Mouse (Mus musculus): ENCODE results near the gene Lzts2. TPM values are rescaled to one million over a fixed set of nuclear protein-coding genes. Genes with fewer than 3 reads are reported as not detected.
A peak's percentile ranks its signal among the peaks of the same experiment; 100 is the strongest.

The Lzts2 gene
- polyA plus RNA-seq, 1 experiment from 2014 or later = 6.8 TPM

- peaks cover 35% of the 10 kb centered on the region for H3K36me3 ChIP-seq (replicated peaks)
- peaks cover 35% of the 10 kb centered on the region for H3K4me1 ChIP-seq (replicated peaks)
- ATAC-seq (ENCODE audit: insufficient read depth) = no peak
- WGBS (ENCODE audit: insufficient replicate concordance) = 80% methylated on average over 7 of the region's 7 CpGs
- no peak overlapping the region for H3K4me3 ChIP-seq (replicated peaks)
- H3K4me2 ChIP-seq = no peak overlapping the region
- no peak overlapping the region for H3K27ac ChIP-seq (replicated peaks)
- no peaks in the 10 kb centered on the region; the same call in 1 of the 2 replicates for H3K27me3 ChIP-seq
- no peaks in the 10 kb centered on the region for H3K9me3 ChIP-seq (replicated peaks)
- no peak overlapping the region for H3K9ac ChIP-seq
Measured at GRCm38 (mm10) chr19:45003740-45004516, 10.3 kb upstream of the Lzts2 start.

- 6% methylated on average over 16 of the region's 16 CpGs for WGBS (ENCODE audit: insufficient replicate concordance)
- peak within 1 kb of the TSS; percentile 95 for H3K4me2 ChIP-seq
- ATAC-seq (ENCODE audit: insufficient read depth) = peak; percentile 18; the same call in 1 of the 2 replicates
Measured at GRCm38 (mm10) chr19:45005444-45005843, 8.8 kb upstream of the Lzts2 start, which contains the start of gene Twnk. Twnk (plus strand) TSS chr19:45005663.

GRCm38 (mm10) chr19:45005957-45006712, 8.1 kb upstream of the Lzts2 start, which contains the start of gene Mrpl43:
Mrpl43 (minus strand) TSS chr19:45006442.
- peaks cover 46% of the 10 kb centered on the region for H3K36me3 ChIP-seq (replicated peaks)
- H3K27ac ChIP-seq (replicated peaks) = peak within 1 kb of the TSS; percentile 79
- H3K4me2 ChIP-seq = peak within 1 kb of the TSS; percentile 95
- WGBS (ENCODE audit: insufficient replicate concordance) = under 1% methylated on average over 82 of the region's 82 CpGs
- ATAC-seq (ENCODE audit: insufficient read depth) = peak; percentile 84
- peak within 1 kb of the TSS; percentile 80 for H3K4me3 ChIP-seq (replicated peaks)
- H3K4me1 ChIP-seq (replicated peaks) = peaks cover 35% of the 10 kb centered on the region
- H3K27me3 ChIP-seq = no peaks in the 10 kb centered on the region
- H3K9me3 ChIP-seq (replicated peaks) = no peaks in the 10 kb centered on the region
- peak within 1 kb of the TSS; percentile 75 for H3K9ac ChIP-seq

More at GRCm38 (mm10) chr19:45005444-45005843, 8.8 kb upstream of the Lzts2 start, which contains the start of gene Twnk:
- H3K4me3 ChIP-seq (replicated peaks) = peak within 1 kb of the TSS; percentile 80
- H3K4me1 ChIP-seq (replicated peaks) = peaks cover 35% of the 10 kb centered on the region
- H3K27ac ChIP-seq (replicated peaks) = peak within 1 kb of the TSS; percentile 79
- H3K9ac ChIP-seq = peak within 1 kb of the TSS; percentile 75
- no peaks in the 10 kb centered on the region; the same call in 1 of the 2 replicates for H3K27me3 ChIP-seq
- H3K36me3 ChIP-seq (replicated peaks) = peaks cover 44% of the 10 kb centered on the region
- H3K9me3 ChIP-seq (replicated peaks) = no peaks in the 10 kb centered on the region

GRCm38 (mm10) chr19:45007021-45007420, 7.2 kb upstream of the Lzts2 start:
- no peaks in the 10 kb centered on the region for H3K9me3 ChIP-seq (replicated peaks)
- H3K27ac ChIP-seq (replicated peaks) = peak overlapping the region; percentile 79
- peak overlapping the region; percentile 75 for H3K9ac ChIP-seq
- ATAC-seq (ENCODE audit: insufficient read depth) = no peak
- peaks cover 35% of the 10 kb centered on the region for H3K4me1 ChIP-seq (replicated peaks)
- no peaks in the 10 kb centered on the region for H3K27me3 ChIP-seq
- peak overlapping the region; percentile 95 for H3K4me2 ChIP-seq
- H3K36me3 ChIP-seq (replicated peaks) = peaks cover 52% of the 10 kb centered on the region
- peak overlapping the region; percentile 80 for H3K4me3 ChIP-seq (replicated peaks)
- 26% methylated on average over 17 of the region's 17 CpGs for WGBS (ENCODE audit: insufficient replicate concordance)

- Histone ChIP-seq H3K9ac (peak overlapping the region; percentile 75), H3K27ac (replicated peaks) (peak overlapping the region; percentile 79), H3K27me3 (no peaks in the 10 kb centered on the region)
Measured at GRCm38 (mm10) chr19:45007425-45008191, 6.6 kb upstream of the Lzts2 start.

GRCm38 (mm10) chr19:45010646-45011045, 3.6 kb upstream of the Lzts2 start:
- Histone ChIP-seq H3K27me3 (peaks cover 5% of the 10 kb centered on the region; the same call in 1 of the 2 replicates), H3K27ac (replicated peaks) (no peak overlapping the region), H3K9ac (no peak overlapping the region), H3K4me2 (no peak overlapping the region), H3K9me3 (replicated peaks) (no peaks in the 10 kb centered on the region), H3K36me3 (replicated peaks) (peaks cover 36% of the 10 kb centered on the region), H3K4me1 (replicated peaks) (peaks cover 49% of the 10 kb centered on the region), H3K4me3 (replicated peaks) (no peak overlapping the region)
- whole genome bisulfite sequencing (ENCODE audit: insufficient replicate concordance) = 71% methylated on average over 4 of the region's 4 CpGs
- ATAC-seq (ENCODE audit: insufficient read depth) = no peak

More at GRCm38 (mm10) chr19:45007425-45008191, 6.6 kb upstream of the Lzts2 start:
- 65% methylated on average over 20 of the region's 20 CpGs for WGBS (ENCODE audit: insufficient replicate concordance)
- peaks cover 35% of the 10 kb centered on the region for H3K4me1 ChIP-seq (replicated peaks)
- no peaks in the 10 kb centered on the region for H3K9me3 ChIP-seq (replicated peaks)
- peaks cover 57% of the 10 kb centered on the region for H3K36me3 ChIP-seq (replicated peaks)
- H3K4me3 ChIP-seq (replicated peaks) = peak overlapping the region; percentile 80
- peak overlapping the region; percentile 95 for H3K4me2 ChIP-seq
- ATAC-seq (ENCODE audit: insufficient read depth) = no peak

- peaks cover 55% of the 10 kb centered on the region for H3K4me1 ChIP-seq (replicated peaks)
Measured at GRCm38 (mm10) chr19:45012219-45012618, 2.0 kb upstream of the Lzts2 start.

GRCm38 (mm10) chr19:45012636-45013035, 1.6 kb upstream of the Lzts2 start:
- WGBS (ENCODE audit: insufficient replicate concordance) = 52% methylated on average over 6 of the region's 6 CpGs
- Histone ChIP-seq H3K9me3 (replicated peaks) (no peaks in the 10 kb centered on the region), H3K27ac (replicated peaks) (no peak overlapping the region)

More at GRCm38 (mm10) chr19:45012219-45012618, 2.0 kb upstream of the Lzts2 start:
- WGBS (ENCODE audit: insufficient replicate concordance) = 78% methylated on average over 8 of the region's 8 CpGs
- H3K4me3 ChIP-seq (replicated peaks) = no peak overlapping the region
- peaks cover 36% of the 10 kb centered on the region for H3K36me3 ChIP-seq (replicated peaks)
- no peak overlapping the region for H3K4me2 ChIP-seq
- H3K9me3 ChIP-seq (replicated peaks) = no peaks in the 10 kb centered on the region
- H3K27me3 ChIP-seq = peaks cover 20% of the 10 kb centered on the region
- ATAC-seq (ENCODE audit: insufficient read depth) = no peak
- no peak overlapping the region for H3K27ac ChIP-seq (replicated peaks)
- H3K9ac ChIP-seq = no peak overlapping the region

GRCm38 (mm10) chr19:45013581-45014225, 511 bp upstream of the Lzts2 start:
- Histone ChIP-seq H3K9me3 (replicated peaks) (no peaks in the 10 kb centered on the region), H3K27ac (replicated peaks) (peak overlapping the region; percentile 70), H3K9ac (no peak overlapping the region), H3K4me2 (peak overlapping the region; percentile 94), H3K36me3 (replicated peaks) (peaks cover 29% of the 10 kb centered on the region), H3K4me3 (replicated peaks) (no peak overlapping the region), H3K27me3 (peaks cover 32% of the 10 kb centered on the region), H3K4me1 (replicated peaks) (peaks cover 53% of the 10 kb centered on the region)
- ATAC-seq (ENCODE audit: insufficient read depth) = no peak
- 38% methylated on average over 6 of the region's 6 CpGs for WGBS (ENCODE audit: insufficient replicate concordance)

More at GRCm38 (mm10) chr19:45012636-45013035, 1.6 kb upstream of the Lzts2 start:
- Histone ChIP-seq H3K9ac (no peak overlapping the region), H3K27me3 (peaks cover 23% of the 10 kb centered on the region), H3K4me2 (no peak overlapping the region), H3K4me1 (replicated peaks) (peaks cover 54% of the 10 kb centered on the region), H3K4me3 (replicated peaks) (no peak overlapping the region), H3K36me3 (replicated peaks) (peaks cover 36% of the 10 kb centered on the region)
- ATAC-seq (ENCODE audit: insufficient read depth) = no peak

GRCm38 (mm10) chr19:45014981-45015402, 778 bp downstream of the Lzts2 start:
- peak; percentile 32 for ATAC-seq (ENCODE audit: insufficient read depth)
- H3K27ac ChIP-seq (replicated peaks) = peak overlapping the region; percentile 70
- H3K4me1 ChIP-seq (replicated peaks) = peaks cover 62% of the 10 kb centered on the region
- peak overlapping the region; percentile 94 for H3K4me2 ChIP-seq
- WGBS (ENCODE audit: insufficient replicate concordance) = under 1% methylated on average over 25 of the region's 25 CpGs
- peaks cover 26% of the 10 kb centered on the region for H3K36me3 ChIP-seq (replicated peaks)
- peaks cover 33% of the 10 kb centered on the region for H3K27me3 ChIP-seq
- peak overlapping the region; percentile 57 for H3K9ac ChIP-seq
- H3K4me3 ChIP-seq (replicated peaks) = peak overlapping the region; percentile 63
- no peaks in the 10 kb centered on the region for H3K9me3 ChIP-seq (replicated peaks)
